Mouse (Mus musculus): Measurements from ENCODE around the gene Rgs6.

DNA sequence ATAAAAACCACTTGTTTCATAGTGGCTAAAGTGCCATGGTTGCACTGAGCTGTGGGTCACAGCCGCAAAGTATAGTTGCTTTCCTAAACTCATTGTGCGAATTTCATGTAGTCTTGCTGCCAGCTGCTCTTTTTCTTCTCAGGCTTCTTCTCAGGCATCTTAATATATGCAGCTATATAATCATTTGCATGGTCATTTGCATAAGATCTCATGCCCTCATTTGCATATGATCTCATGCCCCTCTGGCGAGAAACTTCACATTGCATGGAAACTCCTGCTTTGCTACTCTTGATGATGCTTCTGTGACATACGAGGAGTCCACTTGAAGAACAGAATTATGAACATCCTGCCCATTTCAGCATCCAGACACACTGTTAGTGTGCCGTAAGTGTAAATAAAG lies 266.8 kb downstream of the Rgs6 start:
- TF ChIP-seq CTCF (IDR thresholded peaks at IDR 0.05; ENCODE audit: low read depth, low read length) (no peak), POLR2A (IDR thresholded peaks at IDR 0.05; ENCODE audit: borderline replicate concordance, low read depth, low read length) (no peak)

All from bone marrow macrophage, adult 2 months (primary cell).